Mouse (Mus musculus) liver, postnatal 0 days (tissue): ENCODE data around the gene Pde11a.

ENCODE experiments used
- CTCF ChIP-seq: sonication (generic); IDR thresholded peaks from 2 replicates; pipeline ENCODE4 v1.5.1; 2016; ENCODE audit warnings: antibody characterized with exemption, low read depth
- EP300 ChIP-seq: IDR thresholded peaks from 2 replicates; pipeline ENCODE4 v1.6.1; 2016; ENCODE audit warnings: antibody characterized with exemption, low read depth, mild to moderate bottlenecking

DNA sequence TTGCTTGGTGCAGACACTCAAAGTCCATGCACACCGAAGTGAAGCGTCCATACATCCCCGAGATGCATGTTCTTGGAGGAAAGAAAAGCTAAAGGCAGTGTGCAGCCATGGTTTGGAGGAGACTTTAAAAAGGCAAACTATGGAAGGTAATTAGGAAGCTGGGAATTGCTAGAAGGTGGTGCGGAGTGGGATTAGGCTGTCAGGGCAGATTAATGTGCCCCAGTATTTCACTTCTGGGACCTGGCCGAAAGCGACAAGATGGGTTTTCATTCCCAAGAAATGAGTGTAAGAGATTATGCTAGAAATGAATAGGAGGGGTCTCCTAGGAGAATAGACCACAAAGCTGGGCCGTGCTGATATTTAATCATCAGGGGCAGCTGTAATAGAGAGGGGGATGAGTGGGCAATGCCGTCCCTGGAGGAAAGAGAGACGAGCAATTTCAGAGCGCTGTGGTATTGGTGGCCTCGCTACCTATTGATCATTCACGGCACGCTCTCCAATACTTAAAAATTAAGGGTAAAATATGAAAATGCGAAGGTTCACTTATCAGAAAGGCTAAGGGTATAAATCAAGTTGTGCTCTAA lies 284.7 kb downstream of the Pde11a start:
- no peak for TF ChIP-seq EP300
- no peak for TF ChIP-seq CTCF
